ENCODE assay signal across 7 mouse cellular contexts in the genomic region with DNA sequence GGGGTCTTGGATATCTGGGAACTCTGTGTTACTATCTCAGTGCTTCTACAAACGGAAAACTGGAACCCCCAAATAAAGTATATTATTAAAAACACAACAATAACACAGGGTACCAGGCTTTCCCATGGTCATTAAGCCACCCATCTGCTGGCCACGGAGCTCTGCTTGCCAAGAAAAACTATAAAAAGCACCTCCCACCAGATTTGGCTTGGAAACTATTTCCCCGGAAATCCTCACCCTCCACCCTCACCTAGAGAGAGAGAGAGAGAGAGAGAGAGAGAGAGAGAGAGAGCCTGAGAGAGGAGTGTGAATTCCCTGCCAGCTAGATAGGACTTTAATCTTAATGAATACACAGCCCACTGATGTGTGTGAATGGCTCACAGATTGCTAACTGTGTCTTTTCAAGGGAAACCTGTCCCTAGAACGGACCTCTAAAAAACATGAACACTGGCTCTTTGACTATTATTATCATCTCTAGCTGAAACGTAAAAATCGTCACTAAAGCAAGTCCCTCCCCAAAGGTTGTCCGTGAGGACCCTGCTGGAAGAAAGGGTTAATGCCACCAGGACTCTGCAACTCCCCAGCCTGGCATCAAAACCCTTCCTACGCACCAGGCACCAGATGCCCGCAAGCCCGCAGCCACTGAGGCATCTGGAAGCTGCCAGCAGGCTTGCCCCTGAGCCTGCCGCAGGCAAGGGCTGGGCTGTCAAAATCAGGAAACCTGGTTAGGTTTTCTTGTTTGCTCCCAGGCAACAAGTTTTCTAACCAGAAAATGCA. TPM values are rescaled to one million over a fixed set of nuclear protein-coding genes. Genes with fewer than 3 reads are reported as not detected.
DNase-seq lines count a peak whose midpoint lies in the region; ATAC-seq and TF ChIP-seq lines count a peak whose summit lies in the region.

No protein-coding gene starts in this region.

- no peak for TF ChIP-seq POLR2A in brain, embryonic 14.5 days (IDR thresholded peaks at IDR 0.05; ENCODE audit: borderline replicate concordance, extremely low read depth, insufficient read depth, insufficient read length, poor library complexity, severe bottlenecking)

- intact Hi-C loops in left cerebral cortex, postnatal 14 days (cut with DNase I), result no loop called here

- peaks cover 32% of the 10 kb centered on the region for H3K27me3 ChIP-seq in midbrain, embryonic 15.5 days (replicated peaks)

- TF ChIP-seq CTCF in brain, embryonic 14.5 days (IDR thresholded peaks at IDR 0.05; ENCODE audit: borderline replicate concordance, extremely low read depth, insufficient read depth, insufficient read length), result no peak

- 0 out of 2 replicates have a peak, but pooled peaks have one; percentile 16 for ATAC-seq in granulocyte monocyte progenitor cell, adult 5-6 weeks (replicated peaks; ENCODE audit: poor library complexity, severe bottlenecking)
- no peak; the same call in 1 of the 2 replicates for ATAC-seq in midbrain, embryonic 15.5 days (replicated peaks)
- no peak for ATAC-seq in monocyte, adult 5-6 weeks (replicated peaks; ENCODE audit: insufficient number of reproducible peaks, low FRiP score, low TSS enrichment, poor library complexity, severe bottlenecking)

- H3K4me3 ChIP-seq in midbrain, embryonic 15.5 days, result no peak overlapping the region

- H3K4me1 ChIP-seq in midbrain, embryonic 15.5 days, result peaks cover 26% of the 10 kb centered on the region

- no peaks in the 10 kb centered on the region for H3K36me3 ChIP-seq in midbrain, embryonic 15.5 days (replicated peaks)

- H3K27ac ChIP-seq in midbrain, embryonic 15.5 days, result peak overlapping the region; percentile 39; the same call in 1 of the 2 replicates

- H3K9ac ChIP-seq in midbrain, embryonic 15.5 days, result no peak overlapping the region

- 0 out of 2 replicates have a peak overlapping the region, but pooled peaks have one; percentile 58 for H3K4me2 ChIP-seq in midbrain, embryonic 15.5 days

- DNase-seq in left cerebral cortex, postnatal 14 days (ENCODE audit: low spot score in 2 of 2), result peak; percentile 41
- DNase-seq in left cerebral cortex, adult 11 months (ENCODE audit: low spot score), result no peak
- DNase-seq in brain, embryonic 14.5 days (ENCODE audit: low read depth), result peak; percentile 85
- DNase-seq in gastrocnemius, adult 18-20 months (ENCODE audit: low spot score), result no peak

- H3K9me3 ChIP-seq in midbrain, embryonic 15.5 days, result no peaks in the 10 kb centered on the region

- 42% methylated on average over 11 of the region's 11 CpGs for WGBS in midbrain, embryonic 15.5 days

RNA-seq across cellular contexts. Expression of a gene that starts 12.7 kb away (rescaled TPM):
- 10 to 100 TPM; 11.8 to 15.0 TPM for total RNA-seq in left cerebral cortex, postnatal 14 days (2021)
- 2.7 and 4.2 TPM in 2 replicates for polyA plus RNA-seq in brain, embryonic 14.5 days (2012; rRNA removed)
- total RNA-seq in granulocyte monocyte progenitor cell, adult 5-6 weeks (2014; fragmentation: Nextera tagmentation), result 1.7 and 2.2 TPM in 2 replicates
- 0.17 and 0.46 TPM in 2 replicates for total RNA-seq in granulocyte monocyte progenitor cell, adult 5-6 weeks (2017)
- 3.8 and 3.9 TPM in 2 replicates for polyA plus RNA-seq in midbrain, embryonic 15.5 days (2015; fragmentation: Nextera tagmentation; extraction: Ambion mirVana)
- total RNA-seq in gastrocnemius, adult 18-20 months (2021), result 10 to 100 TPM; 10.1 to 12.8 TPM
- 3.8 to 13.0 TPM (median 6.1 TPM) in 3 replicates for total RNA-seq in monocyte, adult 5-6 weeks (2017)

Comparison
In these comparisons a context has a peak if more than half of its experiments do, and no peak if none do; other contexts are left out.
1. DNase-seq: peak in left cerebral cortex, postnatal 14 days (2 of 2) and brain, embryonic 14.5 days (single experiment); none in left cerebral cortex, adult 11 months (single experiment) and gastrocnemius, adult 18-20 months (single experiment).